Mouse (Mus musculus) cerebellum, adult 2 months (tissue): ENCODE measurements around the gene Perm1. TPM values are rescaled to one million over a fixed set of nuclear protein-coding genes. Genes with fewer than 3 reads are reported as not detected.

Experiments
- DNase-seq, 2 experiments: peaks; one replicate each; pipeline ENCODE4 v3.0.0; 2021
- H3K27ac ChIP-seq: fragments of 200-500 bp; 2 replicates; pipeline ENCODE4 v1.5.1; 2012; ENCODE audit warnings: low read length, control low read depth, inconsistent platforms; ENCODE audit not compliant: insufficient read depth
- H3K27me3 ChIP-seq: fragments of 200-500 bp; 2 replicates; pipeline ENCODE4 v1.6.1; 2012; ENCODE audit warnings: inconsistent platforms, mild to moderate bottlenecking, low read length, moderate library complexity; ENCODE audit not compliant: control insufficient read depth, insufficient read depth
- H3K4me1 ChIP-seq: fragments of 200-500 bp; 2 replicates; pipeline ENCODE4 v1.6.1; 2011; ENCODE audit warnings: low read length; ENCODE audit not compliant: control insufficient read depth, insufficient read depth
- H3K4me3 ChIP-seq: fragments of 200-500 bp; replicated peaks from 2 replicates; pipeline ENCODE3; 2011; ENCODE audit warnings: mild to moderate bottlenecking, low read depth, low read length, control low read depth; ENCODE audit not compliant: insufficient read depth
- CTCF ChIP-seq: fragments of 200-500 bp; IDR thresholded peaks from 2 replicates; pipeline ENCODE4 v1.5.1; 2011; ENCODE audit warnings: low read depth, mild to moderate bottlenecking, control low read depth, low read length, moderate library complexity, borderline replicate concordance; ENCODE audit not compliant: insufficient read depth
- POLR2A ChIP-seq: fragments of 200-500 bp; IDR thresholded peaks from 2 replicates; pipeline ENCODE4 v1.6.1; 2011; ENCODE audit warnings: low read length, control low read depth, borderline replicate concordance; ENCODE audit not compliant: insufficient read depth
- WGBS: fragments of 180-500 bp; shearing (Covaris S2); methylation state at CpG from one replicate; pipeline ENCODE4 v1.1.7; 2018; 5-methylcytosine and 5-hydroxymethylcytosine counted together
- polyA plus RNA-seq: library from polyadenylated mRNA; depleted of rRNA; stranded (reverse); fragments of >200 nt; gene quantifications from 2 replicates; pipeline ENCODE4 v1.2.3, GENCODE M21; 2012

Gene Perm1
- polyA plus RNA-seq, 1 experiment = 1.4 TPM

GRCm38 (mm10) chr4:156217838-156218237 lies 2.2 kb downstream of the Perm1 start:
- DNase-seq = no peak
- no peak overlapping the region for H3K27ac ChIP-seq
- no peak overlapping the region for H3K4me3 ChIP-seq
- TF ChIP-seq CTCF (no peak), POLR2A (no peak)
- H3K4me1 ChIP-seq = peaks cover 16% of the 10 kb centered on the region
- no peaks in the 10 kb centered on the region for H3K27me3 ChIP-seq
- 80% methylated on average over 16 of the region's 16 CpGs for WGBS

- 76% methylated on average over 11 of the region's 11 CpGs for WGBS
- no peak for DNase-seq
- no peak for TF ChIP-seq POLR2A
- no peak for TF ChIP-seq CTCF
- H3K4me1 ChIP-seq = peaks cover 16% of the 10 kb centered on the region
- H3K27ac ChIP-seq = no peak overlapping the region
- no peak overlapping the region for H3K4me3 ChIP-seq
- no peaks in the 10 kb centered on the region for H3K27me3 ChIP-seq
Observed at GRCm38 (mm10) chr4:156219936-156220335, 4.3 kb downstream of the Perm1 start.

GRCm38 (mm10) chr4:156224276-156224675 lies 8.6 kb downstream of the Perm1 start:
- 91% methylated on average over 2 of the region's 2 CpGs for WGBS
- TF ChIP-seq POLR2A (no peak), CTCF (no peak)
- Histone ChIP-seq H3K27ac (no peak overlapping the region), H3K27me3 (no peaks in the 10 kb centered on the region), H3K4me3 (no peak overlapping the region), H3K4me1 (peaks cover 5% of the 10 kb centered on the region; the same call in 1 of the 2 replicates)
- no peak for DNase-seq

GRCm38 (mm10) chr4:156227752-156228392 lies 12.2 kb downstream of the Perm1 start:
- 26% methylated on average over 18 of the region's 18 CpGs for WGBS
- TF ChIP-seq POLR2A = no peak
- no peak for TF ChIP-seq CTCF
- DNase-seq = no peak
- peaks cover 5% of the 10 kb centered on the region; the same call in 1 of the 2 replicates for H3K4me1 ChIP-seq
- H3K4me3 ChIP-seq = no peak overlapping the region
- H3K27me3 ChIP-seq = no peaks in the 10 kb centered on the region
- no peak overlapping the region for H3K27ac ChIP-seq

GRCm38 (mm10) chr4:156228393-156229024 lies 12.8 kb downstream of the Perm1 start:
- 29% methylated on average over 12 of the region's 12 CpGs for WGBS
- Histone ChIP-seq H3K4me3 (no peak overlapping the region), H3K27me3 (no peaks in the 10 kb centered on the region), H3K27ac (no peak overlapping the region), H3K4me1 (peaks cover 5% of the 10 kb centered on the region; the same call in 1 of the 2 replicates)
- no peak for TF ChIP-seq POLR2A
- no peak for TF ChIP-seq CTCF
- DNase-seq = no peak

GRCm38 (mm10) chr4:156234021-156234501 lies 18.4 kb downstream of the Perm1 start:
- DNase-seq = peak; percentile 56 to 61
- Histone ChIP-seq H3K27me3 (no peaks in the 10 kb centered on the region), H3K4me3 (peak overlapping the region; percentile 81), H3K4me1 (peaks cover 3% of the 10 kb centered on the region; the same call in 1 of the 2 replicates), H3K27ac (peak overlapping the region; percentile 25; the same call in 1 of the 2 replicates)
- WGBS = under 1% methylated on average over 17 of the region's 17 CpGs
- TF ChIP-seq POLR2A (no peak), CTCF (no peak)

- H3K4me3 ChIP-seq = peak within 1 kb of the TSS; percentile 81
- H3K4me1 ChIP-seq = peaks cover 3% of the 10 kb centered on the region; the same call in 1 of the 2 replicates
- peak within 1 kb of the TSS; percentile 87 for H3K27ac ChIP-seq
- no peaks in the 10 kb centered on the region for H3K27me3 ChIP-seq
- DNase-seq = peak; percentile 87
- TF ChIP-seq POLR2A (peak; percentile 41; the same call in 1 of the 2 replicates), CTCF (no peak)
- under 1% methylated on average over 48 of the region's 48 CpGs for WGBS
Observed at GRCm38 (mm10) chr4:156234701-156235213, 19.1 kb downstream of the Perm1 start, which contains the start of gene Plekhn1. Gene Plekhn1 (minus strand): TSS chr4:156234857.

GRCm38 (mm10) chr4:156235360-156235770 lies 19.7 kb downstream of the Perm1 start:
- no peak for TF ChIP-seq POLR2A
- no peak for TF ChIP-seq CTCF
- WGBS = under 1% methylated on average over 15 of the region's 15 CpGs
- DNase-seq = peak in 1 of 2 experiments; percentile 50

More at GRCm38 (mm10) chr4:156235360-156235770, 19.7 kb downstream of the Perm1 start:
- Histone ChIP-seq H3K27ac (peak overlapping the region; percentile 62), H3K27me3 (no peaks in the 10 kb centered on the region), H3K4me1 (peaks cover 3% of the 10 kb centered on the region; the same call in 1 of the 2 replicates), H3K4me3 (peak overlapping the region; percentile 56)
